Mouse (Mus musculus): ENCODE results near the gene Zfp819. TPM values are rescaled to one million over a fixed set of nuclear protein-coding genes. Genes with fewer than 3 reads are reported as not detected.
A peak's percentile ranks its signal among the peaks of the same experiment; 100 is the strongest.

Zfp819 gene
- polyA plus RNA-seq, 1 experiment: not detected

GRCm38 (mm10) chr7:43579440-43580171, 27.4 kb upstream of the Zfp819 start, which contains the start of gene Zfp719:
Gene Zfp719, plus strand, starts transcription at chr7:43579610.
- Histone ChIP-seq H3K36me3 (ENCODE audit: control insufficient read depth, insufficient read depth) (peaks cover 12% of the 10 kb centered on the region), H3K79me2 (ENCODE audit: control insufficient read depth, insufficient read depth) (peaks cover 42% of the 10 kb centered on the region), H3K4me3 (peak within 1 kb of the TSS; percentile 83), H3ac (ENCODE audit: control insufficient read depth, insufficient read length) (peak within 1 kb of the TSS; percentile 83), H3K4me2 (ENCODE audit: low read depth) (peak within 1 kb of the TSS; percentile 91), H3K27me3 (ENCODE audit: control insufficient read depth, insufficient read depth, insufficient read length) (no peaks in the 10 kb centered on the region)
- TF ChIP-seq POLR2A (IDR thresholded peaks at IDR 0.05; ENCODE audit: insufficient read length, low read depth) (peak; percentile 77), REST (IDR thresholded peaks at IDR 0.05; ENCODE audit: insufficient read depth, insufficient read length) (no peak), SRF (IDR thresholded peaks at IDR 0.05; ENCODE audit: control insufficient read depth, insufficient read length, low read depth) (no peak), CEBPB (IDR thresholded peaks at IDR 0.05; ENCODE audit: insufficient read depth, poor library complexity, severe bottlenecking) (no peak), E2F4 (IDR thresholded peaks at IDR 0.05; ENCODE audit: insufficient read depth) (no peak), USF1 (IDR thresholded peaks at IDR 0.05; ENCODE audit: low read depth) (no peak), TCF3 (IDR thresholded peaks at IDR 0.05; ENCODE audit: insufficient read length, low read depth) (no peak), MYOG (IDR thresholded peaks at IDR 0.05; ENCODE audit: control insufficient read depth in 1 of 3, insufficient read depth in 1 of 3, insufficient read length in 2 of 3, low read depth in 2 of 3) (no peak), MYOD1 (IDR thresholded peaks at IDR 0.05; ENCODE audit: control insufficient read depth in 1 of 3, insufficient read length in 2 of 3, low read depth in 2 of 3) (no peak), POLR2AphosphoS2 (IDR thresholded peaks at IDR 0.05; ENCODE audit: insufficient read length, low read depth) (peak; percentile 72), MAX (IDR thresholded peaks at IDR 0.05; ENCODE audit: low read depth) (peak; percentile 44), TCF12 (IDR thresholded peaks at IDR 0.05; ENCODE audit: insufficient read depth, poor library complexity, severe bottlenecking) (no peak)

- Histone ChIP-seq H3K79me2 (ENCODE audit: control insufficient read depth, insufficient read depth) (peaks cover 42% of the 10 kb centered on the region), H3K4me3 (peak overlapping the region; percentile 83), H3K4me2 (ENCODE audit: low read depth) (peak overlapping the region; percentile 91), H3K27me3 (ENCODE audit: control insufficient read depth, insufficient read depth, insufficient read length) (no peaks in the 10 kb centered on the region), H3ac (ENCODE audit: control insufficient read depth, insufficient read length) (peak overlapping the region; percentile 83), H3K36me3 (ENCODE audit: control insufficient read depth, insufficient read depth) (peaks cover 14% of the 10 kb centered on the region)
- TF ChIP-seq TCF12 (IDR thresholded peaks at IDR 0.05; ENCODE audit: insufficient read depth, poor library complexity, severe bottlenecking): no peak
- no peak for TF ChIP-seq MAX (IDR thresholded peaks at IDR 0.05; ENCODE audit: low read depth)
- TF ChIP-seq POLR2A (IDR thresholded peaks at IDR 0.05; ENCODE audit: insufficient read length, low read depth): no peak
- TF ChIP-seq MYOD1 (IDR thresholded peaks at IDR 0.05; ENCODE audit: control insufficient read depth in 1 of 3, insufficient read length in 2 of 3, low read depth in 2 of 3): no peak
- no peak for TF ChIP-seq CEBPB (IDR thresholded peaks at IDR 0.05; ENCODE audit: insufficient read depth, poor library complexity, severe bottlenecking)
- TF ChIP-seq SRF (IDR thresholded peaks at IDR 0.05; ENCODE audit: control insufficient read depth, insufficient read length, low read depth): no peak
- no peak for TF ChIP-seq USF1 (IDR thresholded peaks at IDR 0.05; ENCODE audit: low read depth)
- no peak for TF ChIP-seq MYOG (IDR thresholded peaks at IDR 0.05; ENCODE audit: control insufficient read depth in 1 of 3, insufficient read depth in 1 of 3, insufficient read length in 2 of 3, low read depth in 2 of 3)
- TF ChIP-seq POLR2AphosphoS2 (IDR thresholded peaks at IDR 0.05; ENCODE audit: insufficient read length, low read depth): no peak
- no peak for TF ChIP-seq TCF3 (IDR thresholded peaks at IDR 0.05; ENCODE audit: insufficient read length, low read depth)
- TF ChIP-seq REST (IDR thresholded peaks at IDR 0.05; ENCODE audit: insufficient read depth, insufficient read length): no peak
- TF ChIP-seq E2F4 (IDR thresholded peaks at IDR 0.05; ENCODE audit: insufficient read depth): no peak
Measured at GRCm38 (mm10) chr7:43580526-43580925, 26.4 kb upstream of the Zfp819 start.

GRCm38 (mm10) chr7:43584790-43585189, 22.2 kb upstream of the Zfp819 start:
- H3K79me2 ChIP-seq (ENCODE audit: control insufficient read depth, insufficient read depth): peaks cover 42% of the 10 kb centered on the region
- TF ChIP-seq MYOG (IDR thresholded peaks at IDR 0.05; ENCODE audit: control insufficient read depth in 1 of 3, insufficient read depth in 1 of 3, insufficient read length in 2 of 3, low read depth in 2 of 3) (no peak), E2F4 (IDR thresholded peaks at IDR 0.05; ENCODE audit: insufficient read depth) (no peak), MAX (IDR thresholded peaks at IDR 0.05; ENCODE audit: low read depth) (no peak), POLR2AphosphoS2 (IDR thresholded peaks at IDR 0.05; ENCODE audit: insufficient read length, low read depth) (no peak), TCF3 (IDR thresholded peaks at IDR 0.05; ENCODE audit: insufficient read length, low read depth) (no peak), POLR2A (IDR thresholded peaks at IDR 0.05; ENCODE audit: insufficient read length, low read depth) (no peak), SRF (IDR thresholded peaks at IDR 0.05; ENCODE audit: control insufficient read depth, insufficient read length, low read depth) (no peak), REST (IDR thresholded peaks at IDR 0.05; ENCODE audit: insufficient read depth, insufficient read length) (no peak), MYOD1 (IDR thresholded peaks at IDR 0.05; ENCODE audit: control insufficient read depth in 1 of 3, insufficient read length in 2 of 3, low read depth in 2 of 3) (no peak)
- H3K4me3 ChIP-seq: no peak overlapping the region
- H3K27me3 ChIP-seq (ENCODE audit: control insufficient read depth, insufficient read depth, insufficient read length): no peaks in the 10 kb centered on the region
- peaks cover 49% of the 10 kb centered on the region for H3K36me3 ChIP-seq (ENCODE audit: control insufficient read depth, insufficient read depth)
- no peak overlapping the region for H3K4me2 ChIP-seq (ENCODE audit: low read depth)
- no peak overlapping the region for H3ac ChIP-seq (ENCODE audit: control insufficient read depth, insufficient read length)

- H3K36me3 ChIP-seq (ENCODE audit: control insufficient read depth, insufficient read depth): no peaks in the 10 kb centered on the region
- TF ChIP-seq POLR2AphosphoS2 (IDR thresholded peaks at IDR 0.05; ENCODE audit: insufficient read length, low read depth) (no peak), MAX (IDR thresholded peaks at IDR 0.05; ENCODE audit: low read depth) (no peak), SRF (IDR thresholded peaks at IDR 0.05; ENCODE audit: control insufficient read depth, insufficient read length, low read depth) (no peak), USF1 (IDR thresholded peaks at IDR 0.05; ENCODE audit: low read depth) (no peak), TCF3 (IDR thresholded peaks at IDR 0.05; ENCODE audit: insufficient read length, low read depth) (no peak), TCF12 (IDR thresholded peaks at IDR 0.05; ENCODE audit: insufficient read depth, poor library complexity, severe bottlenecking) (no peak), E2F4 (IDR thresholded peaks at IDR 0.05; ENCODE audit: insufficient read depth) (no peak), MYOD1 (IDR thresholded peaks at IDR 0.05; ENCODE audit: control insufficient read depth in 1 of 3, insufficient read length in 2 of 3, low read depth in 2 of 3) (no peak), POLR2A (IDR thresholded peaks at IDR 0.05; ENCODE audit: insufficient read length, low read depth) (no peak), REST (IDR thresholded peaks at IDR 0.05; ENCODE audit: insufficient read depth, insufficient read length) (no peak), MYOG (IDR thresholded peaks at IDR 0.05; ENCODE audit: control insufficient read depth in 1 of 3, insufficient read depth in 1 of 3, insufficient read length in 2 of 3, low read depth in 2 of 3) (no peak), CEBPB (IDR thresholded peaks at IDR 0.05; ENCODE audit: insufficient read depth, poor library complexity, severe bottlenecking) (no peak)
- no peaks in the 10 kb centered on the region for H3K79me2 ChIP-seq (ENCODE audit: control insufficient read depth, insufficient read depth)
- no peak overlapping the region for H3ac ChIP-seq (ENCODE audit: control insufficient read depth, insufficient read length)
- no peak overlapping the region for H3K4me3 ChIP-seq
- no peaks in the 10 kb centered on the region for H3K27me3 ChIP-seq (ENCODE audit: control insufficient read depth, insufficient read depth, insufficient read length)
- H3K4me2 ChIP-seq (ENCODE audit: low read depth): no peak overlapping the region
Measured at GRCm38 (mm10) chr7:43601884-43602283, 5.1 kb upstream of the Zfp819 start.
